Mouse (Mus musculus): ENCODE measurements around the gene Ssh1. TPM values are rescaled to one million over a fixed set of nuclear protein-coding genes. Genes with fewer than 3 reads are reported as not detected.

The Ssh1 gene
- polyA plus RNA-seq, 1 experiment from 2014 or later, result 9.8 TPM

- no peak overlapping the region for H3K4me2 ChIP-seq
- no peaks in the 10 kb centered on the region for H3K9me3 ChIP-seq (replicated peaks)
- no peaks in the 10 kb centered on the region for H3K27me3 ChIP-seq (replicated peaks)
- WGBS, result 70% methylated on average over 6 of the region's 6 CpGs
- H3K27ac ChIP-seq (replicated peaks), result no peak overlapping the region
- peaks cover 80% of the 10 kb centered on the region for H3K4me1 ChIP-seq
- no peaks in the 10 kb centered on the region for H3K36me3 ChIP-seq
- no peak for ATAC-seq (ENCODE audit: low FRiP score)
- H3K4me3 ChIP-seq (replicated peaks), result no peak overlapping the region
- no peak overlapping the region for H3K9ac ChIP-seq (replicated peaks)
Measured at GRCm38 (mm10) chr5:113902017-113902416, 91.7 kb downstream of the Ssh1 start.

- no peak overlapping the region for H3K9ac ChIP-seq (replicated peaks)
- no peaks in the 10 kb centered on the region for H3K36me3 ChIP-seq
- H3K4me1 ChIP-seq, result peaks cover 74% of the 10 kb centered on the region
- H3K4me3 ChIP-seq (replicated peaks), result no peak overlapping the region
- ATAC-seq (ENCODE audit: low FRiP score), result no peak
- H3K27ac ChIP-seq (replicated peaks), result 0 out of 2 replicates have a peak overlapping the region, but pooled peaks have one; percentile 14
- WGBS, result 34% methylated on average over 8 of the region's 8 CpGs
- H3K27me3 ChIP-seq (replicated peaks), result no peaks in the 10 kb centered on the region
- H3K9me3 ChIP-seq (replicated peaks), result no peaks in the 10 kb centered on the region
- no peak overlapping the region for H3K4me2 ChIP-seq
Measured at GRCm38 (mm10) chr5:113901074-113901571, 92.6 kb downstream of the Ssh1 start.

- WGBS, result 84% methylated on average over 12 of the region's 12 CpGs
- H3K4me3 ChIP-seq (replicated peaks), result no peak overlapping the region
- H3K4me1 ChIP-seq, result peaks cover 60% of the 10 kb centered on the region
- no peak for ATAC-seq (ENCODE audit: low FRiP score)
- H3K4me2 ChIP-seq, result no peak overlapping the region
- no peaks in the 10 kb centered on the region for H3K9me3 ChIP-seq (replicated peaks)
- no peak overlapping the region for H3K27ac ChIP-seq (replicated peaks)
- no peaks in the 10 kb centered on the region for H3K36me3 ChIP-seq
- H3K9ac ChIP-seq (replicated peaks), result no peak overlapping the region
- H3K27me3 ChIP-seq (replicated peaks), result no peaks in the 10 kb centered on the region
Measured at GRCm38 (mm10) chr5:113899543-113899942, 94.2 kb downstream of the Ssh1 start.

- H3K36me3 ChIP-seq, result no peaks in the 10 kb centered on the region
- peaks cover 49% of the 10 kb centered on the region for H3K4me1 ChIP-seq
- 0 out of 2 replicates have a peak overlapping the region, but pooled peaks have one; percentile 28 for H3K27ac ChIP-seq (replicated peaks)
- no peak overlapping the region for H3K4me3 ChIP-seq (replicated peaks)
- ATAC-seq (ENCODE audit: low FRiP score), result no peak
- H3K9ac ChIP-seq (replicated peaks), result no peak overlapping the region
- WGBS, result 71% methylated on average over 7 of the region's 7 CpGs
- H3K4me2 ChIP-seq, result no peak overlapping the region
- no peaks in the 10 kb centered on the region for H3K27me3 ChIP-seq (replicated peaks)
- no peaks in the 10 kb centered on the region for H3K9me3 ChIP-seq (replicated peaks)
Measured at GRCm38 (mm10) chr5:113892005-113892404, 101.7 kb downstream of the Ssh1 start.

- H3K9ac ChIP-seq (replicated peaks), result no peak overlapping the region
- WGBS, result 84% methylated on average over 18 of the region's 18 CpGs
- H3K27me3 ChIP-seq (replicated peaks), result no peaks in the 10 kb centered on the region
- H3K4me3 ChIP-seq (replicated peaks), result no peak overlapping the region
- no peaks in the 10 kb centered on the region for H3K36me3 ChIP-seq
- H3K9me3 ChIP-seq (replicated peaks), result no peaks in the 10 kb centered on the region
- H3K27ac ChIP-seq (replicated peaks), result no peak overlapping the region
- ATAC-seq (ENCODE audit: low FRiP score), result no peak
- H3K4me2 ChIP-seq, result no peak overlapping the region
- peaks cover 48% of the 10 kb centered on the region for H3K4me1 ChIP-seq
Measured at GRCm38 (mm10) chr5:113890874-113891273, 102.8 kb downstream of the Ssh1 start.

- Histone ChIP-seq H3K4me1 (peaks cover 57% of the 10 kb centered on the region), H3K4me2 (no peak overlapping the region), H3K27ac (replicated peaks) (no peak overlapping the region)
Measured at GRCm38 (mm10) chr5:113889912-113890311, 103.8 kb downstream of the Ssh1 start.

GRCm38 (mm10) chr5:113889181-113889906, 104.3 kb downstream of the Ssh1 start:
- H3K4me2 ChIP-seq, result peak overlapping the region; percentile 17; the same call in 1 of the 2 replicates
- 0 out of 2 replicates have a peak, but pooled peaks have one; percentile 36 for ATAC-seq (ENCODE audit: low FRiP score)
- H3K9ac ChIP-seq (replicated peaks), result no peak overlapping the region
- H3K27ac ChIP-seq (replicated peaks), result peak overlapping the region; percentile 68
- H3K27me3 ChIP-seq (replicated peaks), result no peaks in the 10 kb centered on the region
- no peaks in the 10 kb centered on the region for H3K36me3 ChIP-seq
- 22% methylated on average over 19 of the region's 19 CpGs for WGBS
- no peaks in the 10 kb centered on the region for H3K9me3 ChIP-seq (replicated peaks)
- H3K4me3 ChIP-seq (replicated peaks), result no peak overlapping the region
- H3K4me1 ChIP-seq, result peaks cover 62% of the 10 kb centered on the region

More at GRCm38 (mm10) chr5:113889912-113890311, 103.8 kb downstream of the Ssh1 start:
- no peak overlapping the region for H3K4me3 ChIP-seq (replicated peaks)
- H3K9me3 ChIP-seq (replicated peaks), result no peaks in the 10 kb centered on the region
- ATAC-seq (ENCODE audit: low FRiP score), result no peak
- 33% methylated on average over 4 of the region's 4 CpGs for WGBS
- no peaks in the 10 kb centered on the region for H3K27me3 ChIP-seq (replicated peaks)
- no peak overlapping the region for H3K9ac ChIP-seq (replicated peaks)
- H3K36me3 ChIP-seq, result no peaks in the 10 kb centered on the region

GRCm38 (mm10) chr5:113888186-113888795, 105.4 kb downstream of the Ssh1 start:
- Histone ChIP-seq H3K4me2 (no peak overlapping the region), H3K27ac (replicated peaks) (peak overlapping the region; percentile 68), H3K4me1 (peaks cover 72% of the 10 kb centered on the region), H3K36me3 (no peaks in the 10 kb centered on the region), H3K27me3 (replicated peaks) (no peaks in the 10 kb centered on the region), H3K4me3 (replicated peaks) (no peak overlapping the region), H3K9ac (replicated peaks) (no peak overlapping the region), H3K9me3 (replicated peaks) (no peaks in the 10 kb centered on the region)
- 89% methylated on average over 5 of the region's 5 CpGs for WGBS
- no peak for ATAC-seq (ENCODE audit: low FRiP score)

- Histone ChIP-seq H3K4me2 (no peak overlapping the region), H3K9me3 (replicated peaks) (no peaks in the 10 kb centered on the region), H3K27ac (replicated peaks) (no peak overlapping the region), H3K4me3 (replicated peaks) (no peak overlapping the region), H3K27me3 (replicated peaks) (no peaks in the 10 kb centered on the region), H3K4me1 (peaks cover 84% of the 10 kb centered on the region), H3K36me3 (no peaks in the 10 kb centered on the region), H3K9ac (replicated peaks) (no peak overlapping the region)
- WGBS, result 61% methylated on average over 11 of the region's 11 CpGs
- ATAC-seq (ENCODE audit: low FRiP score), result no peak
Measured at GRCm38 (mm10) chr5:113887132-113887531, 106.6 kb downstream of the Ssh1 start.

Other genes starting within 250 kb of the Ssh1 start
- gene Sart3, start 221.4 kb downstream of the Ssh1 start, polyA plus RNA-seq (2015; fragmentation: Nextera tagmentation; extraction: Ambion mirVana), result 40.7 and 42.3 TPM in 2 replicates
- gene Iscu, start 221.1 kb downstream of the Ssh1 start, polyA plus RNA-seq (2015; fragmentation: Nextera tagmentation; extraction: Ambion mirVana), result 88.6 and 90.9 TPM in 2 replicates
- gene Tmem119, start 193.4 kb downstream of the Ssh1 start, polyA plus RNA-seq (2015; fragmentation: Nextera tagmentation; extraction: Ambion mirVana), result 12.1 and 23.1 TPM in 2 replicates
- gene Selplg, start 161.2 kb downstream of the Ssh1 start, polyA plus RNA-seq (2015; fragmentation: Nextera tagmentation; extraction: Ambion mirVana), result 2.3 and 27.7 TPM in 2 replicates
- gene Coro1c, start 85.1 kb downstream of the Ssh1 start, polyA plus RNA-seq (2015; fragmentation: Nextera tagmentation; extraction: Ambion mirVana), result 160 and 162 TPM in 2 replicates
- 0.60 TPM in 1 of 2 replicates, not detected in the other for gene Dao, start 9.8 kb upstream of the Ssh1 start, polyA plus RNA-seq (2015; fragmentation: Nextera tagmentation; extraction: Ambion mirVana)
- gene Usp30, start 71.6 kb upstream of the Ssh1 start, polyA plus RNA-seq (2015; fragmentation: Nextera tagmentation; extraction: Ambion mirVana), result 17.9 and 18.9 TPM in 2 replicates
- gene Svop, start 97.7 kb upstream of the Ssh1 start, polyA plus RNA-seq (2015; fragmentation: Nextera tagmentation; extraction: Ambion mirVana), result 76.6 and 90.0 TPM in 2 replicates
- gene Alkbh2, start 134.3 kb upstream of the Ssh1 start, polyA plus RNA-seq (2015; fragmentation: Nextera tagmentation; extraction: Ambion mirVana), result 6.2 and 7.8 TPM in 2 replicates
- 9.2 and 20.7 TPM in 2 replicates for gene Ung, start 136.5 kb upstream of the Ssh1 start, polyA plus RNA-seq (2015; fragmentation: Nextera tagmentation; extraction: Ambion mirVana)
- gene Acacb, start 152.6 kb upstream of the Ssh1 start, polyA plus RNA-seq (2015; fragmentation: Nextera tagmentation; extraction: Ambion mirVana), result 4.7 and 5.0 TPM in 2 replicates